Mouse (Mus musculus): ENCODE data around the gene Cd52. TPM values are rescaled to one million over a fixed set of nuclear protein-coding genes. Genes with fewer than 3 reads are reported as not detected.

Gene Cd52
- total RNA-seq, 2 experiments from 2014 or later, result 1.2 to 2.4 TPM

- DNase-seq (ENCODE audit: low spot score in 2 of 2), result peak; percentile 43 to 55
Observed at GRCm38 (mm10) chr4:134092382-134093288, 2.2 kb downstream of the Cd52 start.

GRCm38 (mm10) chr4:134091225-134091529 lies 3.7 kb downstream of the Cd52 start:
- no peak for DNase-seq (ENCODE audit: low spot score in 2 of 2)

GRCm38 (mm10) chr4:134090521-134091224 lies 4.2 kb downstream of the Cd52 start:
- no peak for DNase-seq (ENCODE audit: low spot score in 2 of 2)

GRCm38 (mm10) chr4:134089029-134089428 lies 5.9 kb downstream of the Cd52 start:
- no peak for DNase-seq (ENCODE audit: low spot score in 2 of 2)

GRCm38 (mm10) chr4:134087412-134087811 lies 7.5 kb downstream of the Cd52 start:
- DNase-seq (ENCODE audit: low spot score in 2 of 2), result no peak

GRCm38 (mm10) chr4:134084999-134085398 lies 9.9 kb downstream of the Cd52 start:
- no peak for DNase-seq (ENCODE audit: low spot score in 2 of 2)

- DNase-seq (ENCODE audit: low spot score in 2 of 2), result no peak
Observed at GRCm38 (mm10) chr4:134082460-134082859, 12.4 kb downstream of the Cd52 start.

- DNase-seq (ENCODE audit: low spot score in 2 of 2), result peak in 1 of 2 experiments; percentile 37
Observed at GRCm38 (mm10) chr4:134081730-134082386, 13.0 kb downstream of the Cd52 start.

GRCm38 (mm10) chr4:134080674-134081073 lies 14.2 kb downstream of the Cd52 start:
- no peak for DNase-seq (ENCODE audit: low spot score in 2 of 2)

GRCm38 (mm10) chr4:134078694-134079093 lies 16.2 kb downstream of the Cd52 start:
- DNase-seq (ENCODE audit: low spot score in 2 of 2), result peak; percentile 47 to 60

GRCm38 (mm10) chr4:134068793-134069580 lies 25.9 kb downstream of the Cd52 start:
- DNase-seq (ENCODE audit: low spot score in 2 of 2), result no peak

- no peak for DNase-seq (ENCODE audit: low spot score in 2 of 2)
Observed at GRCm38 (mm10) chr4:134067833-134068544, 26.9 kb downstream of the Cd52 start.

- DNase-seq (ENCODE audit: low spot score in 2 of 2), result no peak
Observed at GRCm38 (mm10) chr4:134067383-134067782, 27.5 kb downstream of the Cd52 start.

GRCm38 (mm10) chr4:134065431-134066004 lies 29.4 kb downstream of the Cd52 start:
- no peak for DNase-seq (ENCODE audit: low spot score in 2 of 2)

GRCm38 (mm10) chr4:134062561-134062960 lies 32.3 kb downstream of the Cd52 start:
- DNase-seq (ENCODE audit: low spot score in 2 of 2), result no peak

- peak in 1 of 2 experiments; percentile 17 for DNase-seq (ENCODE audit: low spot score in 2 of 2)
Observed at GRCm38 (mm10) chr4:134061944-134062446, 32.9 kb downstream of the Cd52 start.

- peak; percentile 32 to 49 for DNase-seq (ENCODE audit: low spot score in 2 of 2)
Observed at GRCm38 (mm10) chr4:134061166-134061830, 33.6 kb downstream of the Cd52 start.

GRCm38 (mm10) chr4:134060135-134060865 lies 34.6 kb downstream of the Cd52 start, which contains the start of gene Crybg2:
Gene Crybg2 (plus strand): TSS chr4:134060815.
- no peak for DNase-seq (ENCODE audit: low spot score in 2 of 2)

All from layer of hippocampus, postnatal 10 days (tissue).